Mouse (Mus musculus): ENCODE results near the gene Tff3. TPM values are rescaled to one million over a fixed set of nuclear protein-coding genes. Genes with fewer than 3 reads are reported as not detected.

Tff3 gene
- not detected for total RNA-seq (2021)
- long read RNA-seq, experiment 1 = 0 reads
- long read RNA-seq, experiment 2 = 0 reads

- DNase-seq = no peak
Measured at GRCm38 (mm10) chr17:31129452-31129851, at the start of gene Tff3. Gene Tff3 (minus strand): TSS chr17:31129646.

DNA sequence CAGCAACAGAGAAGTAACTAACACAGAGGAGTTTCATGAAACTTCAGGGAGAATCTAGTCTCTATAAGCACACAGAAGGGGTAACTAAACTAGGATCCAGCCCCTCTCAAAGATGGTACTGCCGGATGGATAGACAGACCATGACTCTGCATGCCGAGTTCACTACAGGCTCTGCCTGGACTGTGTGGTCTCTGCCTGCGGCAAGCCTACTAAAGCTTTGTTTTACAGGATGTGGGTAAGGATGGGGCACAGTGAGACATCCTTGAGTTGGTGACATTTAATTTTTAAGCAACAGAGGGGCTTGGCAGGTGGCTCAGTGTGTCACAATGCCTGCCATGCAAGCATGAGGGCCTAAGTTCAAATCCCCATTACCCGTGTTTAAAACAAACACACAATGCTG is 46.9 kb upstream of the Tff3 start:
- no peak for DNase-seq

- DNase-seq = no peak
Measured at GRCm38 (mm10) chr17:31169796-31170195, 40.4 kb upstream of the Tff3 start.

DNA sequence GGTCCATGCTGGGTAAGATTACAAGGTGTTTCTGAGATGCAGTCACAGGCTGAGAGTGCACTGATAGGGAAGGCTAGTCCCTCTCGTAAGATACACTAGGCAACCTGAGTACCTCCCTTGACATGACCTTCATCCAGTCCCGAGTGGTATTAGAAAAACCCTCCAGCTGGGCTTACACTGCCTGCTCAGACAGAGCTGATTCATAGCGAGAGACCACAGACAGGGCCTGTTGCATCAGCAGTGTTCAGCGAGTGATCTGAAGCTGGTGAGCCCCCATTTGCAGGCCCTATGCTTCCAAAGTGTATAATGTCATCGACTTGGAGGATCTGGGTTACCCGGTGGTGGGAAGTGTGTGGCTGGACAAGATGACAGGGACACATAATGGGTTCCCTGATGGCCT is 35.7 kb upstream of the Tff3 start, which contains the start of gene Tff1:
TSS of gene Tff1 (minus strand) at position 151 of the 400 bp plus-strand sequence.
- no peak for DNase-seq

- DNase-seq = no peak
Measured at GRCm38 (mm10) chr17:31163821-31164220, 34.4 kb upstream of the Tff3 start.

DNA sequence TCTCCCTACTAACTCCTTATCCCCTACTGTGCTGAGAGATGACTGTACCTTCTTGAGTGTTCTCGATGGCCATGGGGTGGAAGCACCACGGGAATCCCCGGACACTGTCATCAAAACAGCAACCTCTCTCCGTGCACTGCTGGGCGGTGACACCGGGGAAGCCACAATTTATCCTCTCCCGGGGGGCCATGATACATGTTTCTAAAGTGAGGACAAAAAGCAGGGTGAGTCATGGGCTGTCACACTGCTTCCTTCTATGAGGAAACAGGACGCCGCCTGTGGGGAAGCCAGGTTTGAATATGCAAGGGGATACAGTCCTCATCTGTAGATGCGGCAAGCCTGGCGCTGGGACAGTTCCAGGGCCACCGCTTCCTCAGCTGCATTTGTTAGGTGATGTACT is 33.2 kb upstream of the Tff3 start:
- DNase-seq = no peak

- DNase-seq = no peak
Measured at GRCm38 (mm10) chr17:31160291-31160690, 30.8 kb upstream of the Tff3 start.

- no peak for DNase-seq
Measured at GRCm38 (mm10) chr17:31157921-31158320, 28.5 kb upstream of the Tff3 start.

DNA sequence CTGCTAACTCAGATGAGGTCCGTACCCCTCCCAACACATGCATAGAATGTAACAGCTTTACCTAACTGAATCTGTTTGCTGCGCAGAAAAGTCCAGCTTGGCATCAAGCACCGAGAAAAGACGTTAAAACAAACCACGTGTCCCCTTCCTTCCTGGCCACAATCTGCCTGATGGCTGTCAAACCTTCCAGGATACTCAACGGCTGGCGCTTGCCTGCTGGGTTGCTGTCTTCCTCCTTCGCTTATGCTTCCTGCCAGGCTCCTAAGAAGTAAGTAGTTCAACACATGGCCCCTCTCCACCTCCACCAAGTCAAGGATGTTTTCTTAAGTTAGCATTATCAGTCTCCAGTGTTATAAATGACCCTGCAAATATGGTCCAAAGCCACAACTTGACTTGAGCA is 24.3 kb upstream of the Tff3 start:
- DNase-seq = no peak

DNA sequence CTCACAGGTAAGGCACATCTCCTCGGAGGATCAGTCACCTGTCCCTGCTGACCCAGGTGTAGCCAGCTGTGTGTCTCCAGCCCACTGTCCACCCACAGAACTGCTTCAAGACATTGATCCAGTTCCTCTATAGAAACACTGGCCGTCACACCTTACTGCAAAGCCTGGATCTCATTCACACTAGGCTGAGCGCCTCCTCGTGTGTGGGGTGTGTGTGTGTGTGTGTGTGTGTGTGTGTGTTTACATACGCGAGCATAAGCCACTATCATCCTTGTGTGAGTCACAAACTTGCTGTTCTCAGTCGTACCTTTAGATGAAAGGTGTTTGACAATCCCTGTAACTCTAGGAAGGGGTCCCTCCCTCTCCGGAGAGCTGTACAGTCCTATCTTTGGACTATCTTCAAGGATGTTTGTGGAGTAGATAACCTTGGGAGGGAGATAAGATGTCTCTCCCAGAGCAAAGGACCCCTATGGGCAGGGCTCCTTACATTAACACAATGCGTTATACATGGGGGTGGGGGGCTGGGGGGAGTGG is 23.6 kb upstream of the Tff3 start:
- DNase-seq = no peak

DNA sequence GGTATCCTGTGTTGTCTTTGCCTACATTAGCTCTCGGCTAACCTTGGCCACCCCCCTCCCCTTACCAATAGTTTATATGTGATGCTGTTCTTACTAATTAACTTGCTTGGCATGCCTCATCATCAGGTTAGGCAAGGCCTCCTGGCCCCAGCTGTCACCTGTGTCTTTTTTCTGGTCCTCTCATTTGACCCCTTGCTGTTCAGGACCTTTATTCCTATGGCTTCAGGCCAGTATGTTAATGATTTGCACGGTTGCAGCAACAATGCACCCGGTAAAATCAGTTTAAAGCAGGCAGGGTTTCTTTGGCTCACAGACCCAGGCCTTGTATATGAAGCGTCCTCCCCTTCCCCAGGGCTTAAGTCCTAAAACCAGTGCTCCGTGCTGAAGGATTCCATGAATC is 23.1 kb upstream of the Tff3 start:
- DNase-seq = no peak

DNA sequence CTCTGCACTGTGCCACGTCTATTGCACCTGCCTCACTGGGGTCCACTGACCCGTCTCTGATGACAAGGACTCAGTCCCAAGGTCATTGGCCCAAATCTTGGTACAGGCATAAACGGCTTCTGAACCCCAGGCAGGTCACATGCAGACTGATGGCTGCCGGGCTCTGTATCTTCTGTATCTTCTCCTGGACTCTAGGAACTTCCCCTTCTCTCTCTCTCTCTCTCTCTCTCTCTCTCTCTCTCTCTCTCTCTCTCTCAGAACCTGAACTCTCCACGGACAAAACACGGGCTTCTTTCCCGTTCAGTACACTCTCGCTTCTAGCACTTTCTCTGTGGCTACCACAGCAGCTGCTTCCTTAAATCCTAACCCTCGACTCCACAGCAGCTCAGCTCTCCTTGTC is 16.6 kb upstream of the Tff3 start:
- no peak for DNase-seq

DNA sequence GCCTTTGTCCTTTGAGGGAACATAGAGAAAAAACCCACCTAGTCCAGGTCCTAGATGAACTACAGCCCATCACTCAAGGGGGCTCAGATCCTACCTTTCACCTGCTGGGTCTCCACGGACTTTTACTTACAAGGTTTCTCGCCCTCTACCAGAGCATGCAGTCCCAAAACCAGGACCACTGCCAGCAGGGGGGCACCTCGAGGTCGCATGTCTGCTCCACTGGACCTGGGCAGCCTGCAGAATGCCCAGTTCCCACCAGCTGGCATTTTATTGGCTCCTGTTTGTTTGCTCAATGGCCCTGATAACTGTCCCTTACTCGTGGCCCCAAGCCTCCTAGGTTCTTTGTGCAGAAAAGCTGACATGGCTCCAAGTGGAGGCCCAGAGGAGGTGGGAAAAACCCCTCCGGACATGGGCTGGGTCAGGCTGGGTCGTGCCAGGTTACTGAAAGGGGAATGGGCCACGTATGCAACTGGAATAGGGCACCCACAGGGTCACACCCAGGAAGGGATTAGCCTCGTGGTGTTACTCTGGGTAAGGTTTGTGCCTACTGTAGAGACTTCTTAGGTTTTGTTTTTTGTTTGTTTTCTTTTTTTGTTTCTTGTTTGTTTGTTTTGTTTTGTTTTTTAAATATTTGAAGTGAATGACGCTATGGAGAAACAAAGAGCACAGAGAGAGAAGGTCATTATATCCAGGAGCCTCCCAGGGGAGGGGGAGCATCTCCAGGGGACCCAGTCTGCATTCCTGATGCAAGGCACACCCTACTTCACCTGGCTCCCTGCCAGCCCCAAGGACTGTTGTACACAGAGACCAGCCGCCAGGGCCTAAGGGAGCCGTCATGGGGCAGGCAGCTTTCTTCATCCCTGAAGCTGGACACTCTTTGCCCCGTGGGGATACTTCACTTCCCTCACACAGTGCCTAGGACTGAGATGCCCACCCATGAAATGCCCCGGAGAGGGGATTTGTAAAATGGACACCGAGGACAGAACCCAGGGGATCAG is 14.9 kb upstream of the Tff3 start, which contains the start of gene Tff2:
TSS of gene Tff2 (minus strand) at position 243 of the 998 bp plus-strand sequence.
- no peak for DNase-seq

GRCm38 (mm10) chr17:31142116-31142515 is 12.7 kb upstream of the Tff3 start:
- peak; percentile 48 to 63 for DNase-seq

GRCm38 (mm10) chr17:31138398-31138797 is 9.0 kb upstream of the Tff3 start:
- peak; percentile 64 to 77 for DNase-seq

GRCm38 (mm10) chr17:31136821-31137220 is 7.4 kb upstream of the Tff3 start:
- DNase-seq = no peak

DNA sequence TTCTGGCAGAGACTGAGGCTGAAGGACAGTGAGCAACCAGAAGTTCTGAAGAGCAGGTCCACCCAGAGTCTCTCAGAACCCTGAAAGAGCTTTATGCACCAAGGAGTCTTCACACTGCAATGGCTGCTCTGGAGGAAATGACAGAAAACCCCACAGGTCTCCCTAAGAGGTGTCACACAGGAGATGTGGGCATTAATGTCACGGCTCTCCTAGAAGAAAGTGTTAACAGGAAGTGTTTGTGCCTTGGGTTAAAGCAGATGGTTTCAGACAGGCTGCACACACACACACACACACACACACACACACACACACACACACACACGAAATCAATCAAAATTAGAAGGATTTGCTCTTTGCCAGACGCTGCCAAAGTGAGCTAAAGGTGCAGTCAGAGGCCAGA is 6.8 kb upstream of the Tff3 start:
- no peak for DNase-seq

GRCm38 (mm10) chr17:31134913-31135312 is 5.5 kb upstream of the Tff3 start:
- DNase-seq = no peak

- DNase-seq = no peak
Measured at GRCm38 (mm10) chr17:31133776-31134175, 4.3 kb upstream of the Tff3 start.

DNA sequence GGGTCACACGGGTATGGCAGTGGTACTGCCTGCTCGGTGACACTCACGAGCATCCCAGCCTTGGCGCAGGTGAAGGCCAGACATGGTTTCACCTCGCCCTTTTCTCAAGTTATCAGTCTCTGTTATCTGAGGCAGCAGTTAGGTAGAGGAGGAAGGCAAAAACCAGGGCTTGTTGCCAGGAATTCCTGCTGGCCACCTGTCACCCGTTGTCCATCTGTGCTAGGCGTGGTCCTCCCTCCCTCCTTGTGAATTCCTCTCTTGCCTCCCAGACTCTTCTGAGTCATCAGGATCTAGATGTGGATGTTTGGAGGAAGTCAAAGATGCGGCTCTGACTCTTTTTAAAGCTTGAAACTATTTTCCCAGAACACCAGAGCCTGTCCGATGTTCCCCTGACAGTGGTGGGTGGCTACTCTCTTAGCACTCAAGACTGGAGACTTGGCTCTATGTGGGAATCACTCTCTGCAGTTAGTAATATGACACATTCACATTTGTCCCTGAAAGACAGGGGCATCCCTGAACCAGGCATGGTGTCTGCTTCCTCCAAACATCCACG is 1.9 kb upstream of the Tff3 start:
- DNase-seq = no peak

DNA sequence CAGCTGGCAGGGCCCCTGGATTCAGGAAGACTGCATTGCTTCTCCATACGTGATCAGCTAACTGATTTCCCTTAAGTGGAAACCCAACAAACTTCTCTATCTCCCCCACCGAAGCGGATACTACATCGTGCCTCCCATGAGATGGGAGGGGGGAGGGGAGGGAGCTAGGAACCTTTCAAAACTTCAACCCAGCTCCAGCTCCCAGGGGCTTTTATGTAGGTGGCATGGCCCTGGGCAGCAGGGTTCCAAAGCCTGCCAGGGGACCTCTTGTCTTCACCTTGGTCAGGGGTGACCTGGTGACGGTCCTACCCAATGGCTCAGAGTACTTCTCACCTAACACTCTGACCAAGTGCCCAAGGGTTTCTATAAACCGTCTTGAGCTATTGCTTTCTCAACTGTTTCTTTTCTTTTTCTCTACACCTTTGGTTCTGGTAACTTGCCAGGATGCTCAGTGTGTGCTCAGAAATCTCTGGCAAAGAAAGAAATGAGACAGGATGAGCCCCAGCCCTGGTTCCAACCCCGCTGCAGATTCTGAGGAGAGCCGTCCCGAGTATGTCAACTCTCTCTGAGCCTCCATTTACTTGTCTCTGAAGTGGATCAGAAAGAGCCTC is 633 bp downstream of the Tff3 start:
- DNase-seq = no peak

- DNase-seq = no peak
Measured at GRCm38 (mm10) chr17:31125548-31126266, 3.7 kb downstream of the Tff3 start.
